Mouse (Mus musculus) testis, adult 2 months (tissue): ENCODE data around the gene Lars2. TPM values are rescaled to one million over a fixed set of nuclear protein-coding genes. Genes with fewer than 3 reads are reported as not detected.

ENCODE experiments used
- H3K27ac ChIP-seq: fragments of 200-500 bp; 2 replicates; pipeline ENCODE4 v1.5.1; 2012; ENCODE audit warnings: low read depth, low read length; ENCODE audit not compliant: control insufficient read depth, insufficient read depth
- H3K27me3 ChIP-seq: fragments of 200-500 bp; 2 replicates; pipeline ENCODE4 v1.6.1; 2012; ENCODE audit warnings: mild to moderate bottlenecking, low read length, moderate library complexity; ENCODE audit not compliant: control insufficient read depth, insufficient read depth
- H3K36me3 ChIP-seq: fragments of 200-500 bp; 2 replicates; pipeline ENCODE4 v1.6.1; 2012; ENCODE audit warnings: mild to moderate bottlenecking, low read length; ENCODE audit not compliant: control insufficient read depth, insufficient read depth
- H3K4me1 ChIP-seq: fragments of 200-500 bp; 2 replicates; pipeline ENCODE4 v1.6.1; 2012; ENCODE audit warnings: low read length; ENCODE audit not compliant: control insufficient read depth, insufficient read depth
- H3K4me3 ChIP-seq: fragments of 200-500 bp; 2 replicates; pipeline ENCODE4 v1.5.1; 2012; ENCODE audit warnings: low read depth, mild to moderate bottlenecking, low read length, moderate library complexity, mixed read lengths; ENCODE audit not compliant: control insufficient read depth
- CTCF ChIP-seq: fragments of 200-500 bp; IDR thresholded peaks from 2 replicates; pipeline ENCODE4 v1.5.1; 2012; ENCODE audit warnings: low read depth, mild to moderate bottlenecking, inconsistent platforms, low read length, moderate library complexity; ENCODE audit not compliant: control insufficient read depth, insufficient read depth, insufficient replicate concordance
- POLR2A ChIP-seq: fragments of 200-500 bp; IDR thresholded peaks from 2 replicates; pipeline ENCODE4 v1.6.1; 2012; ENCODE audit warnings: low read depth, mild to moderate bottlenecking, inconsistent platforms, low read length, moderate library complexity; ENCODE audit not compliant: control insufficient read depth
- polyA plus RNA-seq: library from polyadenylated mRNA; depleted of rRNA; stranded (reverse); fragments of >200 nt; gene quantifications from 2 replicates; pipeline ENCODE4 v1.2.3, GENCODE M21; 2012

Lars2 gene
- polyA plus RNA-seq, 1 experiment, result 685 TPM

DNA sequence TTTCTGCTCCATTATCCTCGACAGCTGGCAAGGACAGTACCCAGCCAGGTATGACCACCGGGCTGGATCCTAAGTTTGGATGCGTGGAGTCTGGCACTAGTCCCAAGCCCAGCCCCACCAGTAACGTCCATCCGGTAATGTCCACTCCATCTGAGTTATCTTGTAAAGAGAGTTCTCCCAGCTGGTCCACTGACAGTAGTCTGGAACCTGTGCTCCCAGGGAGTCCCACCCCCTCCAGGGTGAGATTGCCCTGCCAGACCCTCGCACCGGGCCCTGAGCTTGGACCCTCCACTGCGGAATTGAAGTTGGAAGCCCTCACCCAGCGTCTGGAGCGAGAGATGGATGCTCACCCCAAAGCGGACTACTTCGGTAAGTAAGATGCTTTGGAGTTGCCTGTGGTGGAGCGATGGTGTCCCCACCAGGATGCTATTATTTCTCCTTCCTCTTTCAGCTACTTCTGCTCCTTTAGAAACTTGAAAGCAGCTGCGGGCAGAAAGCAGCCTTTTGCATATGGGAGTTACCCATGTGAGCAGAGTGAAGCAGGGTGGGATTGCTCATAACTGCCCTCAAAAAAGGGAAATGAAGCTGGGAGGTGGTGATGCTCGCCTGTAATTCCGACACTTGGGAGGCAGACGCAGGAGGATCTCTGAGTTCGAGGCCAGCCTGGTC lies 113.7 kb downstream of the Lars2 start:
- Histone ChIP-seq H3K36me3 (no peaks in the 10 kb centered on the region), H3K4me1 (peaks cover 13% of the 10 kb centered on the region), H3K4me3 (peak overlapping the region; percentile 20), H3K27me3 (no peaks in the 10 kb centered on the region), H3K27ac (no peak overlapping the region)
- TF ChIP-seq POLR2A (no peak), CTCF (no peak)

DNA sequence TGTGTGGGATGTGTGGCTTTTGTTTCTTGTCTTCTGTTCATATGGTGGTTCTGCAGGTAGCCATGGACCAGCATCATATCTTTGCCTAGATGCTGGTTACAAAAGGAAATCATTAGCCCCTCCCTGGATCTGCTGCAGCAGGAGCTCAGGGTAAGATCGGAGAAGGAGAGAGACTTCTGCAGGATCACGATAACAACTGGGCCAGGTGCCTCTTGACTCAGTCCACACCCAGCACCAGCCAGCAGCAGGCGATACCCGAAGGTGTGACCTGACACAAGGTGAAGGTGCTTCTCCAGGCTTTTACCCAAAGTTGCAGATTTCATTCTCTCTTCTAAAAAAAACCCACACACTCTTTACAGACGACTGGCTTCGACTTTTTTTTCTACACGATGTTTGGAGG lies 114.4 kb downstream of the Lars2 start:
- Histone ChIP-seq H3K36me3 (no peaks in the 10 kb centered on the region), H3K4me1 (peaks cover 13% of the 10 kb centered on the region), H3K4me3 (no peak overlapping the region; the same call in 1 of the 2 replicates)

DNA sequence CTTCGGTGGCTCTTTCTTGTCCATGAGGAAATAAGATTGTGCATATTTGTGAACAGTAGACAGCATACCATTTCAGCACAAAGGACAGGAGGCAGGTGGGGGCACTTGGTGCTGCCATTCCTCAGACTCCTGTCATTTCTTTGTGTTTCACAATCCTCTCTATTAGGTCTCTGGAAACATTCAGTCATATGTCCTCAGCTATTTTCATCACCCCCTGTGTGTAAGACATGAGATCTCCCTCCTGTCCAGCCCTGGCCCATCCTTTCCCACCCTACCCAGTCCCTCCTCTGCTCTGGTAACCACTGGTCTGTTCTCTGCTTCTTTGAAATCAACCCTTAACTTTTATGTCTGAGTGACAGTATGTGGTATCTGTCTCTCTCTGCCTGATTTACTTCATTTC lies 116.9 kb downstream of the Lars2 start:
- Histone ChIP-seq H3K4me1 (peaks cover 8% of the 10 kb centered on the region; the same call in 1 of the 2 replicates), H3K27ac (no peak overlapping the region), H3K36me3 (no peaks in the 10 kb centered on the region), H3K4me3 (no peak overlapping the region), H3K27me3 (no peaks in the 10 kb centered on the region)
- TF ChIP-seq CTCF (no peak), POLR2A (no peak)

More for the DNA sequence above, 114.4 kb downstream of the Lars2 start:
- no peak overlapping the region for H3K27ac ChIP-seq
- TF ChIP-seq CTCF, result no peak
- TF ChIP-seq POLR2A, result no peak
- H3K27me3 ChIP-seq, result no peaks in the 10 kb centered on the region

GRCm38 (mm10) chr9:123484830-123485229 lies 118.1 kb downstream of the Lars2 start:
- H3K27me3 ChIP-seq, result no peaks in the 10 kb centered on the region
- no peak overlapping the region for H3K27ac ChIP-seq
- no peak for TF ChIP-seq POLR2A
- no peak for TF ChIP-seq CTCF
- H3K4me1 ChIP-seq, result peaks cover 5% of the 10 kb centered on the region; the same call in 1 of the 2 replicates
- H3K4me3 ChIP-seq, result no peak overlapping the region
- no peaks in the 10 kb centered on the region for H3K36me3 ChIP-seq

GRCm38 (mm10) chr9:123485561-123485960 lies 118.8 kb downstream of the Lars2 start:
- no peak overlapping the region for H3K4me3 ChIP-seq
- TF ChIP-seq POLR2A (no peak), CTCF (no peak)
- no peak overlapping the region for H3K27ac ChIP-seq
- H3K36me3 ChIP-seq, result no peaks in the 10 kb centered on the region
- H3K4me1 ChIP-seq, result no peaks in the 10 kb centered on the region; the same call in 1 of the 2 replicates
- no peaks in the 10 kb centered on the region for H3K27me3 ChIP-seq

DNA sequence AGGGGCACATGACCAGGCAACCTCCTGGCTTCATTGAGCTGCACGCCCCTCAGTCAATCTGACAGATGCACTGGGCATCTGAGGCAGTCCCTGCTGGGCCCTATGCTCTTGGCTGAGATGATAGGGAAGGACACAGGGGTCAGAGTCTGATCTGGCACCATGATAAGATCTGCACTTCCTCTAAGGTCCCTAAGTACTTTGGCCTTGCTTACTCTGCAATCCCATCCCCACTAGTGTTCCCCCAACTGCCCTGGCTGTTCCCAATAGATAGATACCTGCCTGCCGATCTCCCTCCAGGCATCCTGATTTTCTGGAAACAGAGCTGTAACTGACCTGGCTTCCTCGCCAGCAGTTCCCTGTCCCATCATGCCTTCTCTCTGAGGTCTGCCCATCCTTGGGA lies 119.9 kb downstream of the Lars2 start:
- no peaks in the 10 kb centered on the region for H3K36me3 ChIP-seq

DNA sequence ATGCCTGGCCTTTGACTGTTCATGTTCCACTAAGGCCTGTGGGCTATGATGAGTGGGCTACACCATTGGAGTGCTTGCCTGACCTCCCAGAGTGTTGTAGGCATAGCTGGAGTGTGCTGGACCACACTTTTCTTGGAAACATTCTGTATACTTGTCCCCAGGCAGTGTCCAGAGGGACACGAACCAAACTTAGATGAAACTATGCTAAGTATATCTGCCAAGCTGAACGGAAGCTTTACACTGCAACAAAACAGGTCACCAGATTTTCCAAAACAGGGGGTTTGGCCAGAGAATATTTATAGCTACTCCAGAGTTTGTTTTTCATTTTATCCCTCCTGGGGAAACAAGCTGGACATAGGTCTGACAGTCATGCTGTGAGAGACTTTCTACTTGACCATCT lies 122.3 kb downstream of the Lars2 start:
- Histone ChIP-seq H3K4me3 (no peak overlapping the region), H3K36me3 (no peaks in the 10 kb centered on the region), H3K27ac (no peak overlapping the region), H3K27me3 (no peaks in the 10 kb centered on the region), H3K4me1 (no peaks in the 10 kb centered on the region; the same call in 1 of the 2 replicates)
- TF ChIP-seq CTCF (no peak), POLR2A (no peak)

More for the DNA sequence above, 119.9 kb downstream of the Lars2 start:
- no peak overlapping the region for H3K27ac ChIP-seq
- H3K27me3 ChIP-seq, result no peaks in the 10 kb centered on the region
- H3K4me1 ChIP-seq, result no peaks in the 10 kb centered on the region; the same call in 1 of the 2 replicates
- TF ChIP-seq POLR2A, result no peak
- TF ChIP-seq CTCF, result no peak
- H3K4me3 ChIP-seq, result no peak overlapping the region
